Mouse (Mus musculus) thymus, adult 2 months (tissue): ENCODE results near the gene Rgs8.

Experiments used
- CTCF ChIP-seq: fragments of 200-500 bp; IDR thresholded peaks from 2 replicates; pipeline ENCODE4 v1.5.1; 2012; ENCODE audit warnings: mild to moderate bottlenecking, control low read depth, low read length, moderate library complexity, borderline replicate concordance; ENCODE audit not compliant: control insufficient read depth, poor library complexity, insufficient read depth; ENCODE audit errors: extremely low read depth
- POLR2A ChIP-seq: fragments of 200-500 bp; IDR thresholded peaks from 2 replicates; pipeline ENCODE4 v1.6.1; 2012; ENCODE audit warnings: mild to moderate bottlenecking, low read length, control low read depth, moderate library complexity; ENCODE audit not compliant: control insufficient read depth, poor library complexity, insufficient read depth; ENCODE audit errors: extremely low read depth

DNA sequence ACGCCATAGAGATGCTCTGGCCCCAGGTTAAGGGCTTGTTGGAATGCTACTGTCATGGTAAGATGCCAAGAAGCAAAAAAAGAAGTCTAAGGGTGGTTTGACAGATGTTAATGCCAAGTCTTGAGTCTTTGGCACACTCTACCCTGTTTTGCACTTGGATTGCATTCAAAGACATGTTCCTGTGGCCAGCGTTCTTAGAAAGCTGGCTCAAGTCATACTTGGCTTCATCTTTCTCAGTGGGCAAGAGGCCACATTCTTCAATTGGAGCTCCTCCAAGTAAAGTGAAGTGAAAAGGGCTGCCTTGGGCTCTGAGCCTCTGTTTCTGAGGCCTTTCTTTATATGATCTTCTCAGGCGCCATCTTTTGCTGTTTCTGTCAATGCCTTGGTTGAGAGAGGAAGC lies 17.3 kb upstream of the Rgs8 start:
- TF ChIP-seq CTCF (no peak), POLR2A (no peak)
